Comparison of ENCODE assay signal across 8 mouse cellular contexts in genomic region chr2:146221929-146222278, GRCm38 (mm10). TPM values are rescaled to one million over a fixed set of nuclear protein-coding genes. Genes with fewer than 3 reads are reported as not detected.
DNase-seq lines count a peak whose midpoint lies in the region; ATAC-seq lines count a peak whose summit lies in the region.

No protein-coding gene starts in this region.

- H3K9me3 ChIP-seq in heart, embryonic 11.5 days (replicated peaks; ENCODE audit: control insufficient read depth, low read length), result no peaks in the 10 kb centered on the region
- no peaks in the 10 kb centered on the region for H3K9me3 ChIP-seq in hindbrain, embryonic 10.5 days
- H3K9me3 ChIP-seq in limb, embryonic 13.5 days, result no peaks in the 10 kb centered on the region

- H3K4me1 ChIP-seq in heart, embryonic 11.5 days (ENCODE audit: control insufficient read depth, insufficient read depth, low read length), result peaks cover 23% of the 10 kb centered on the region
- peaks cover 82% of the 10 kb centered on the region for H3K4me1 ChIP-seq in hindbrain, embryonic 10.5 days (replicated peaks)
- H3K4me1 ChIP-seq in limb, embryonic 13.5 days, result peaks cover 40% of the 10 kb centered on the region

- ATAC-seq in heart, embryonic 11.5 days (replicated peaks; ENCODE audit: insufficient number of reproducible peaks, low FRiP score, low TSS enrichment), result 0 out of 2 replicates have a peak, but pooled peaks have one; percentile 8
- peak; percentile 46; the same call in 1 of the 2 replicates for ATAC-seq in limb, embryonic 13.5 days (ENCODE audit: low FRiP score, low read depth)

- peaks cover 91% of the 10 kb centered on the region for H3K27me3 ChIP-seq in heart, embryonic 11.5 days (ENCODE audit: control insufficient read depth, insufficient read depth, low read length)
- peaks cover 97% of the 10 kb centered on the region for H3K27me3 ChIP-seq in hindbrain, embryonic 10.5 days (ENCODE audit: insufficient read depth, poor library complexity, severe bottlenecking)
- H3K27me3 ChIP-seq in limb, embryonic 13.5 days, result peaks cover 95% of the 10 kb centered on the region

- no peaks in the 10 kb centered on the region for H3K36me3 ChIP-seq in heart, embryonic 11.5 days (ENCODE audit: control insufficient read depth, insufficient read depth, low read length)
- no peaks in the 10 kb centered on the region for H3K36me3 ChIP-seq in hindbrain, embryonic 10.5 days
- H3K36me3 ChIP-seq in limb, embryonic 13.5 days, result no peaks in the 10 kb centered on the region

- intact Hi-C loops in heart, postnatal 10 days (cut with DNase I), result loop anchor here (10.0 kb wide), 1 partner anchor 863 kb away; the partner anchor contains the start of gene Nkx2-4

- H3K27ac ChIP-seq in heart, embryonic 11.5 days (ENCODE audit: low read depth, low read length), result no peak overlapping the region
- peak overlapping the region; percentile 93 for H3K27ac ChIP-seq in hindbrain, embryonic 10.5 days
- H3K27ac ChIP-seq in limb, embryonic 13.5 days, result no peak overlapping the region

- DNase-seq in heart, postnatal 10 days, result no peak
- DNase-seq in CD4-positive helper T cell, adult 2 months (ENCODE audit: low read depth, low spot score), result peak; percentile 26
- peak; percentile 40 to 50 for DNase-seq in cerebellum, postnatal 25 days
- DNase-seq in hindbrain, embryonic 10.5 days (ENCODE audit: low spot score), result peak; percentile 83
- DNase-seq in right cerebral cortex, adult 2 months (ENCODE audit: low spot score in 2 of 2), result peak; percentile 37 to 45
- DNase-seq in spleen, postnatal 14 days (ENCODE audit: low spot score in 2 of 2), result no peak

- H3K4me3 ChIP-seq in heart, embryonic 11.5 days (ENCODE audit: low read depth, low read length), result peak overlapping the region; percentile 54
- H3K4me3 ChIP-seq in hindbrain, embryonic 10.5 days, result peak overlapping the region; percentile 70
- H3K4me3 ChIP-seq in limb, embryonic 13.5 days, result peak overlapping the region; percentile 56

- peak overlapping the region; percentile 96 for H3K4me2 ChIP-seq in heart, embryonic 11.5 days
- peak overlapping the region; percentile 98 for H3K4me2 ChIP-seq in limb, embryonic 13.5 days (replicated peaks)

- H3K9ac ChIP-seq in heart, embryonic 11.5 days (ENCODE audit: low read depth, low read length), result no peak overlapping the region; the same call in 1 of the 2 replicates
- peak overlapping the region; percentile 48 for H3K9ac ChIP-seq in limb, embryonic 13.5 days

- under 1% methylated on average over 44 of the region's 44 CpGs for WGBS in heart, embryonic 11.5 days (ENCODE audit: insufficient replicate concordance)
- WGBS in hindbrain, embryonic 10.5 days, result under 1% methylated on average over 43 of the region's 44 CpGs
- WGBS in limb, embryonic 13.5 days, result 0% methylated on average over 13 of the region's 44 CpGs

RNA-seq across cellular contexts. Expression of gene Insm1, which starts 0.2 kb away (rescaled TPM):
- not detected in 2 replicates for polyA plus RNA-seq in heart, embryonic 11.5 days (2014; fragmentation: Nextera tagmentation; extraction: Ambion mirVana)
- not detected for total RNA-seq in heart, postnatal 10 days (2021)
- 4.9 and 7.3 TPM in 2 replicates for polyA plus RNA-seq in hindbrain, embryonic 10.5 days (2016; fragmentation: Nextera tagmentation; extraction: Ambion mirVana)
- 0.10 TPM in 1 of 2 replicates, not detected in the other for polyA plus RNA-seq in limb, embryonic 13.5 days (2015; fragmentation: Nextera tagmentation; extraction: Ambion mirVana)

Comparison
In these comparisons a context has a peak if more than half of its experiments do, and no peak if none do; other contexts are left out.
1. DNase-seq: peak in CD4-positive helper T cell, adult 2 months (single experiment), cerebellum, postnatal 25 days (2 of 2), hindbrain, embryonic 10.5 days (single experiment) and right cerebral cortex, adult 2 months (2 of 2); none in heart, postnatal 10 days (0 of 2) and spleen, postnatal 14 days (0 of 2).
2. Peak in every context shown above with its lines, with median percentiles within 50 percentile points of each other: H3K4me3 ChIP-seq.